Mouse (Mus musculus) layer of hippocampus, adult 9-10 months (tissue): ENCODE data around the gene Adgrf5.
"Not testable (repeated sequence)": the region's sequence is repeated elsewhere in the genome, so short reads cannot be mapped to it uniquely, and the experiment has no call there.

Experiments
- DNase-seq: peaks from one replicate; pipeline ENCODE4 v3.0.0; 2022; ENCODE audit warnings: low spot score

The Adgrf5 gene

DNA sequence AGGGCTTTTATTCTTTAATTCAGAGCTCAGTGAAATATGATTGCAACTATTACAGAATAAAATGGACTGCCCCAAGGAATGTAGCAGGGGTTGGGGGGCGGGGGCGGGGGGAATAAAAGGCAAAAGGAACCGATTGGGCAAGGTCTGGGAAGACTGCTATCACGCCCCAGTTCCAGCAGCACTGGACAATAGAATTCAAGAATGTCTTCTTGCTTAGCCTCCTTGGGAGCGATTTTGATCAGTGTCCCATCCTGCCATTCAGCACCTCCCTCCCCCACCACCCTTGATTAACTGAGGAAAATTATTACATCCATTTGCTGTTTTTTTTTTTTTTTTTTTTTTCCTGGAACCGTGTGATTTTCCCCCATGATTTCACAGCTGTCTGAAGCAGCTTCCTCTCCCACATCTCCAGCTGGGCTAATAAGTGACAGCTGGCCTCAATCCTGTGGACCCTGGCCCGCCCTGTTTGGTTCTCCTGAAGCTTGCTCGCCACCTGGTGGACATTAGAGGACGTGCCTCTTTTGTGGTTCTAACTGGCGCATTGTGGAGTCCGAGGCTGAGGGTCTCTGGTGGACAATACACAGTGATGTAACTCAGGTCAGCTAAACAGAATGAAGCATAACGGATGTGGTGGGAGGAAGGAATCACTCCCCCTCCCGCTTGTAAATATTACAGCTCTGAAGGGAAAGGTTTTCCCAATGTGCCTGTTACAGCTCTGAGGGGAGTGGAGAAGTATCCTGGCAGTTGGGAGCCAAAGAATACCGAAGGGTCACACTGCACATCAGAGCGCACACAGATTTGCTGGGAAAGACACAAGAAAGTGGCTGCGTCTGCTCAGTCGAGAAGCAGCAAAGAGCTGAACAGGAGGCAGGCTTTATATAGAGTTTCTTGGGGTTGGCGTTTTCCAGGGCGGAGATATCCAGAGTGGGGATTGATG is 100.3 kb downstream of the Adgrf5 start:
- peak; percentile 47 for DNase-seq

DNA sequence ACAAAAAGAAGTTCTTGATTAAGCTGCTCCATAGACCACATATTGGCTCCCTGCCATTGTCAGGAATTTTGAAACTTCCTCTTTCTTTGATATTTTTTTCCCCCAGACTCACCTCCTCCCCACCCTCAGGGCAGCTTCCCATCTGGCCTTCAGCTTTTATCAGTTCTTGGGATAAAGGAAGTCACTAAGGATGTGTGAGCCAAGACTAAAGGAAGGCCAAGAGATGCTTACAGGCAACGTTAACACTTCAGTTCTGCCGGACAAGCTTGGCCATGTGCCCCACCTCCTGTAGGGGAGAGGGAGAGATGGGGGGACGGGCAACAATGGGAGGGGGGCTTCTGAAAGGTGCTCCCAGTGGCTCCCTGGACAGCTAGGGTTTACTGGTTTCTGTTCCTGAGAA is 109.8 kb downstream of the Adgrf5 start:
- no peak for DNase-seq

DNA sequence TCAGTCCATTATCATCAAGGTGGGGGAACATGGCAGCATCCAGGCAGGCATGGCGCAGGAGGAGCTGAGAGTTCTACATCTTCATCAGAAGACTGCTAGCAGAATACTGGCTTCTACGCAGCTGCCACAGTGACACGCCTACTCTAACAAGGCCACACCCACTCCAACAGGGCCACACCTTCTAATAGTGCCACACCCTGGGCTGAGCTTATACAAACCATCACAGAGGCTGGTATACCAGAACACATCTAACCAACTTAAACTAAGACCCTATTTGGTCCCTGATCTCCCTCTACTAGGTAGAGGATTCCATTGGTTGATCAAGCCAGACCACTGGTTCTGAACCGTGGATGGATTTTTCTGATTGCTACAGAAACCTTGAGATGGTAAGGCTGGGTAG is 112.3 kb downstream of the Adgrf5 start:
- no peak for DNase-seq

DNA sequence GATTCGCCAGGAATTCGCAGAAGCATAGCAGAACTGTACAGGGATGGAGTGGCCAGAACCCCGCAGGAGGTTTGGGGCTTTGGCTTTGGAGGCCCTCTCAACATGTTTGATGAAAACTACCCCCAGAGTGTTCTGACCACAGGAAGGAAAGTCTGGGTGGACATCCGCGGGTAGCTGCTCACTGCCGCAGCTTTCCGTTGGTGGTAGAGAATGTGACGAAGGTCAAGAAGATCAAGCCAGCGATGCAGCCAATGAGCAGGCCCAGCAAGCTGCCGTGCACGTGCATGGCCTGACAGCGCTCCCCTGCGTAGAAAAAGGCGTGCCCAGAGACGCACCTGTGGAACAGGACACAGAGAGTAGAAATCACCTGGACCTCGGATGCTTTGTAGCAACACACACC is 114.5 kb downstream of the Adgrf5 start:
- DNase-seq: no peak

DNA sequence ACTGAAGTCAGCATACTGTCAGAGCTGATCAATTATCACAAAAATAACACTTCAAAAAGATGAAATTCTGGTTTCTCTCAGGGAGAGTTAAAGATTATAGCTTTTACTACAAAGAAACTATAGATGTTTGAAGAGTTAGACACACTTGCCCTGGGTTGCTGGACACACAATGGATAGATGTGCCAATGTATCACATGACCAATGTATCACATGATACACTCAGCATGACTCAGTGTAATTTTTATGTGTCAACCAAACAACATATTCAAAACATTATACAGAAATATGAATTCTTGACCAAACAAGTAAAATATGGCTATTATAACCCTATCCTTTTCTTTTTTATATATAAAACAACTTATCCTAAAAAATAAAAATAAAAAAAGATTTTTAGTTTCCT is 117.4 kb downstream of the Adgrf5 start:
- no peak for DNase-seq

DNA sequence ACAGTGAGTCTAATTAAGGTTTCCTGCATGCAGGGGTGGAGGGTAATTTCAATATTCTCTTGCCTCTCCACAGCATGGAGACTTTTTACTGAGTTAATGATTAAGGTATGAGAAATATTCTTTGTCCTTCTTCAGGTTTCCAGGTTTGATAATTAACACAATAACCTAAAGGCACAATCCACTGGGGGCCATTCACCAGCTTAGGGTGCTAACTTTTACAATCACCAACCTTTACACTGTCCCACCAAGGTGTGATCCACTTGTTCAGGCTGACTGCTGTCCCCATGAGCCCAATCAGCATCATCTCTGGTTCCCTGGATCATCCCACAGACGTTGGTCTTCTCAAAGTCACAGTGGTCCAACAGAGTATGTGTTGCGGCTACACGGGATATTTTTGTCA is 125.7 kb downstream of the Adgrf5 start:
- DNase-seq: no peak

DNA sequence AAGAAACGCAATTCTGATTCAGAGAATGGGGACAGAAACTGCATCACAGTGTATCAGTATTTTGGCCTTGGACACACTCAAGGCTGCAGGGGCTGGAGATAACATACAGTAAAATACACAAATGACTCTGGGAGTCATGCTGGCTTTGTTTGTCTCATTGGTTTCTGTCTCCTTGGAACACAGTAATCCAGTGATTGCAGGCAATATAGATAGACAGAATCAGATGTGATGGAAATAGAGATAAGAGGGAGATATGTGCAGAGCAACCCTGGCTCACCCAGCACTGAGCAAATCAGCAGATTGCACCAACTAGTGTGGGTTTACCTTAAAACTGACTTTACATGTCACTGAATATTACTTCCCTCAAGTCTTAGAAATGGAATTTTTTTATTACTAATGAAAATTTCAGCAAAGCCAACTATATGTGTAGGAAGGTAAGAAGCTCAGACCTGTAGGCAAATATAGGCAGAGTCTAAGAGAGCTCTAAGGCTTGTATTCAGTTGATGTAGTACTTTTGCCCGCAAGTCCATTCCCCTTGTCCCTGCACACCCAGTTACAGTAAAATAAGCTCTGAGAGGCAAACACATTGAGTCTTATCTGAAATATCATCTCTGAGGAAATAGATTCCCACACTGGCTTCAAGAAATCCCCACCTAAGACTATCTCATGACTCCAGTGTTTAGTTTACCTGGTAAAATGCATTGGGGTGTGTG is 128.3 kb downstream of the Adgrf5 start:
- no peak for DNase-seq

DNA sequence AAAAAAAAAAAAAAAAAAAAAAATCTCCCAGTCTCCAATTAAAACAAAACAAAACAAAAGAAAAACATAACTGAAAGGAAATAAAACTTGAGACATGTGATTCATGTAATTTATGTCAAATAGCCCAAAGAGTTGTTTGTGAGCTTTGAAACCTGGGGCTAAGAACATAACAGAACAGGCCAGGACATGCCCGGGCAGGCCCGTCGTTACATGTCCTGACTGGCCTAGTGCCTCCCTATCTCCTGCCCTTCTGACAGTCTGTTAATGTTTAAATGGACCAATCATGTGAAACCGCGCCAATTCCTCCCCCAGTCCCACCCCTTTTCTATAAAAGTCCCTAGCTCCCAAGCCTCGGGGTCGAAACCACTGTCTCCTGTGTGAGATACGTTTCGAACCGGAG is 130.1 kb downstream of the Adgrf5 start:
- DNase-seq: not testable (repeated sequence)

DNA sequence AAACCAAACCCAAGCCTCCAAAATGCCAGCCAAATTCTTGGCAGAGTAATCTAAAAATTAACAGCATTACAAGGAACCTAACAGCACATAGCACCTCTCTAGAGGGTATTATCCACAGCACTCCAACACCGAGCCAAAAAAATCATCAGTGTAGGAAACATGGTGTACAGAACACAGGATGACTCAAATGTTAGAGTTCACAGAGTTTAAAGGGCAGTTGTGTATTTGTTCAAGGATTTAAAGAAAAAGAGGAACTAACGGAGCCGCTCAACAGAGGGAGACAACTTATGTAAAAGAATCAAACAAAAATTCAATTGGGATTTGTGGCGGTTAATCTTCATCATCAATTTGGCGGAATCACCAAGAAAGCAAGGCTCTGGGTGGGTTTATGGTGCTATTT is 135.3 kb downstream of the Adgrf5 start:
- DNase-seq: no peak

DNA sequence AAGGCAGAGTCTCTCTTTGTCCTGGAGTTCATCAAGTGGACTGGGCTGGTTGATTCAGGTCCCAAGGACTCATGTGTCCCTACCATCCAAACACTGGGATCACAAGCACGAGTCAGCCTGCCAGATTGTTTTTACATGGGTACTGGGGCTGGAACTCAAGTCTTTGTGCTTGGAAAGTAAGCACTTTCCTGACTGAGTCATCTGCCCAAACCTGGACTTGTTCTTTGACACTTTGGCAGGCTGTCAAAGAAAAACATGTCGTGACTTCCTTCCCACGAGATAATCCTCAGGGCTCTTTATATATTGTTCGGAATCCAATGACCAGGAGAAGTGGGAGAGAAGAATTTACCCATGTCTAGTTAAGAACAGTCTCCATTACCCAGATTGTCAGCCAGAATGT is 137.3 kb downstream of the Adgrf5 start:
- DNase-seq: no peak

DNA sequence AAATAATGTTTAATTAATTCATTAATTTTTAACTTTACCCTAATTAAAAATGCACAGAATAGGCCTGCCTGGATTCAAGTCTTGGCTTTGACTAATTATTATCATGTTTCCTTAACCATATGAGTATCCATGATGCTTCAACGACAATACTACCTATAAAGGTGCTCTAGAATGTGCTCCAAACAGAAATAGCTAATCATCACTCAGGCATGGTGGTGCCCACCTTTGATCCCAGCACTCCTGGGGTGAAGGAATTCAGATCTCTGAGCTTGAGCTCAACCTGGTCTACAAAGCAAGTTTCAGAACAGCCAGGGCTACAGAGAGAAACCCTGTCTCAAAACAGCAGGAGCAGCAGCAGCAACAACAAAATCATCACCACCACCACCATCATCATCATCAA is 140.3 kb downstream of the Adgrf5 start:
- DNase-seq: no peak

DNA sequence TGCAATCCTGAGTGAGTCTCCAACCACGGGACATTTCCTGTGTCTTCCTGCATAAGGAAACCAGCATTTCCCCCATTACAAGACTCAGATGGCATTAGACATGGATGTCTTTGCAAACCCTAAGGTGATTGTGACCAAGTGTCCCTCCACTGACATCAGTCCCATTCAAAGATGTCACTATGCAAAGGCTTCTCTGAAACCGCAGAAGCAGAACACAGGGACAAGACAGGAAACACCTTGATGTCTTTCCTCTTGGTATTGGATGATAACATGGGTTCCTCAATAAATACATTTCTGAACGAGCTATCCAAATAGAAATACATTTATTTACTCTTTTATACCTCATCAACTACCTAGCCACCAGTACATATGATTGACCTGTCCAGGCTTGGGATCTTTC is 141.0 kb downstream of the Adgrf5 start:
- no peak for DNase-seq

DNA sequence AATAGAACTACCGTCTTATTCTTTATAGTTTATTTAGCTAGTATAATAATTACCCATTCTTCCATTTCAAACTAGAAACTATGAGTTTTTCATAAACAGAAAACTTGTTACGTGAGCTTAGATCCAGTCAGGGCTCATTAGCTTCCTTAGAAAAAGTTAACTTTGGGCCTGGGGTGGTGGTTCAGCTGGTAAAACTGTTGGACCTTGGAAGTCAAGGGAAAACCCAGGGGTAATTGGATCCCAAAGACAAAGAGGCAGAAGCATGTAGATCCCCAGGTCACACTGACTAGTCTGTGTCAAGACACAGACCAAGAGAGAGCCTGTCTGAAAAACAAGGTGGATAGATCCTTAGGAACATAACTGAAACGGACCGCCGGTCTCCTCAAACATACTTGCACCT is 141.4 kb downstream of the Adgrf5 start:
- DNase-seq: no peak

DNA sequence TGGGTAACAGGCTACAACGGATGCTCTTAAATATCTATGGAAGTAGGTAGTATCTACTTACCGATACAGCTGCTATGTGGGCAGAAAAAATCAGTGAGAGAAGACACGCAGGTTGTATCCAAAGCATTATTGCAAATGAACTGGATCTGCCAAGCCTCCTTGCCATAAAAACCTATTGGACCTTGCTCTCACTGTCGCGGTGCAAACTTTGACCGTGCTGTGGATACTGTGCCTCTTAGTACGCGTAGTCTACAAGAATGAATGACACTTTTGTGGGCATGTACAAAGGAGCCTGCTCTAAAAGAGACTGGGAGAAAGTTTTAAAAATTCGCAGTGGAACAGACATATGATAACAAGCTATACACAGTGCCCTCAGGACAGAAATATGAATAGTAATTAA is 142.3 kb downstream of the Adgrf5 start, which contains the start of gene Mep1a:
Gene Mep1a (minus strand): TSS at position 221 of the 400 bp plus-strand sequence.
- no peak for DNase-seq

DNA sequence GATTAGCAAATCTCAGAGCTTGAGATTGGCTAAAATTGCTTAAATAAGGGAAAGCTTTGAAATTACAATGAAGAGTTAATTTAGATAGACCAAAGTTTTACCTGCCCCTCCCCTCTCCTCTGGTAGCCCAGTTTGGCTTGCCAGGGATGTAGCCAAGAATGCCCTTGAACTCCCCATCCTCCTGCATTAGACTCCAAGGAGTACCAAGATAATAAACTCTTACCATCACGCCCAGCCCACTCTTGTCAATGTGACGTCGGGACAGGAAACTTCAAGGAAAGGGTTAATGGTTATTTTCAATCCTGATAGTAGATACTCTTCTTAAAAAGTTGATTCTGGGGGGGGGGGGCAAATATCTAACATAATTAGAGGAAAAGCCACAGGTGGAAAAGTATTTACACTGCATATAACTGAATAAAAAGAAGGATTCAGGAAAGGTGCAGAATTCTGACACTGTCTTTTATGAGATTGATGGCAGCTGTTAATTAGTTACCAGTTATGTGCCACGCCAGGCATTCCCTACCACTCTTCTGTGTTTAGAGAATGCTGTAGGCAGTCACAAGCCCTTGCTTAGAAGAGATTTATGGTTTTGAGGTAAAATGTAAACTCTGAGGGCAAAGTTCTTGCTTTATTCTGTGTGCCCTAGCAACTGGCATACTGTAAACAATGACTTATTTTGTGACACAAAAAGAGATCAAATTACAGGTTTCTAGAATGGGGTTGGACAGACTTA is 143.8 kb downstream of the Adgrf5 start:
- DNase-seq: no peak

DNA sequence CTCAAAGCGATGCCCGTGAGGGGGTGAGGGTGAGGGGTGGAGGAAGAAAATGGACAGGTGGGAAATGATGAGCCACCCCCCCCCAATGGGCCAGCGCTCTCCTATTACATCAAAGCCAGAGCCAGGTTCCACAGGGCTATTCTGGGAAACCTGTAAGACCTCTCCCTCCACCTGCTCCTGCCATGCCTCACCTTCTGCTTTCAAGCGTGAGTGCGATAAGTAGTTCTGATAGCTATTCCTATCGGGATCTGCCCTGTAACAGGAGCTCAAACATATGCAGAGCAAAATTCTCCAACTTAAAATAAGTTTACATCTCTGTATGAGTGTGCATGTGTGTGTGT is 144.3 kb downstream of the Adgrf5 start:
- no peak for DNase-seq
